Mouse (Mus musculus) liver, embryonic 14.5 days (tissue): ENCODE results near the gene Gm1043.

Source experiments
- CTCF ChIP-seq: IDR thresholded peaks from 2 replicates; pipeline ENCODE4 v1.5.1; 2016; ENCODE audit warnings: antibody characterized with exemption, low read depth, control low read depth
- EP300 ChIP-seq: IDR thresholded peaks from 2 replicates; pipeline ENCODE4 v1.6.1; 2016; ENCODE audit warnings: antibody characterized with exemption, low read depth

- TF ChIP-seq EP300 (no peak), CTCF (no peak)
Observed at GRCm38 (mm10) chr5:37252101-37252804, 167.1 kb downstream of the Gm1043 start.
